Mouse (Mus musculus) bone marrow macrophage, adult 2 months (primary cell): ENCODE data around the gene Thoc3.

Experiments used
- CTCF ChIP-seq: IDR thresholded peaks from 2 replicates; pipeline ENCODE4 v1.5.1; 2012; ENCODE audit warnings: low read depth, mild to moderate bottlenecking, low read length, moderate library complexity
- POLR2A ChIP-seq: IDR thresholded peaks from 2 replicates; pipeline ENCODE4 v1.6.1; 2012; ENCODE audit warnings: mild to moderate bottlenecking, low read depth, low read length, borderline replicate concordance

DNA sequence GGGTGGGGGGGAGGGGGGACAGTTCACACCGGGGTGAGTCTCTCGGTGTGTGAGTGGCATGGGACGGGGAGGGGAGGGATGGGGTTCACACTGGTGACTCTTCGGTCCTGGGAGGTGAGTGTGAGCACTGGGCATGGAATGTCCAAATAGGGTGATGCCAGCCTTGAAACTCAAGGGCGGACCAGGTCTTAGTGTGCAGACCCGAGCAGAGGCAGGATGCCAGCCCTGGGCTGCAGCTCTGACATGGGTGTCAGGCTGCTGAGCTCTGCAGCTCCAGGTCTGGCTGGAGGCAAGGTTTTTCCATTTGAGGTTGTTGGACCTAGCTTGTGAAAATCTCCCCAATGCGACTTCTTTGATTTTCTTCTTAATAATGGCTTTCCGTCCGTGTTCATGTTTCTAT lies 37.5 kb downstream of the Thoc3 start:
- TF ChIP-seq POLR2A (no peak), CTCF (no peak)
